Mouse (Mus musculus) lung, postnatal 0 days (tissue): ENCODE results near the gene Dock2.

Source experiments
- CTCF ChIP-seq: IDR thresholded peaks from 2 replicates; pipeline ENCODE4 v1.5.1; 2016; ENCODE audit warnings: antibody characterized with exemption, mild to moderate bottlenecking
- EP300 ChIP-seq: IDR thresholded peaks from 2 replicates; pipeline ENCODE4 v1.6.1; 2016; ENCODE audit warnings: antibody characterized with exemption, mild to moderate bottlenecking, control low read depth

GRCm38 (mm10) chr11:34227180-34227579, 556.5 kb downstream of the Dock2 start:
- TF ChIP-seq CTCF (peak; percentile 61), EP300 (no peak)
